Mouse (Mus musculus) retina, embryonic 14.5 days (tissue): ENCODE measurements around the gene Trim8.

Experiments
- DNase-seq: peaks from one replicate; pipeline ENCODE4 v3.0.0-alpha.2; 2015; ENCODE audit warnings: low spot score

Gene Trim8

DNA sequence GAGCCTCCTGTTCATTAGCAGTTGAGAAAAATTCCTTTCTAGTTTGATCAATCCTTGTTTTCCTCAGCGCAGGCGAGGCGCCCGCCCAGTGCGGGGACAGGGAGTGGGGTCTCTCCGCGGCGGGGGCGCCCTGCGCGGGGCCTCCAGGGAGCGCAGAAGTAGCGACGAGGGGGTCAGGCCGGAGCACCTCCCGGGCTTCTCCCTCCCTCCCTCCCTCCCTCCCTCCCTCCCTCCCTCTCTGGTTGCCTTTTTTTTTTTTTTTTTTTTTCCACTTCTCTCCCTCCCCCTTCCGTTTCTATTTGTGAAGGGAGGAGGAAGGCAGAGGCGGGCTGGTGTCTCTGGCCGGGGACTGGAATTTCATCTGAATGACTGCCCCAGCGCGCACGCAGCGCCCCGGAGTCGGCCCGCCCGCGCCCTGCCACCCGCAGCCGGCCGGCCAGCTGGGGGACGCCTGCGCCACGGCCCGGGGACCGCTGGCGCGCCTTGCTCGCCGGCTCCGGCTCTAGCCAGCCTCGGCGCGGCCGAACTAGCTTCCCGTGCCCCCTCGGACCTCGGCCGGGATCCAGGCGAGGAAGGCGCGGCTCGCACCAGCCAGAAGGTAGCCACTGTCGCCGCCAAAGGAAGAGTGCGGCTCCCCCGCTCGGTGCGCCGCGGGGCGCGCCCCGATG, at the start of gene Trim8:
TSS of gene Trim8 (plus strand) at position 302 of the 668 bp plus-strand sequence.
- peak; percentile 84 for DNase-seq

DNA sequence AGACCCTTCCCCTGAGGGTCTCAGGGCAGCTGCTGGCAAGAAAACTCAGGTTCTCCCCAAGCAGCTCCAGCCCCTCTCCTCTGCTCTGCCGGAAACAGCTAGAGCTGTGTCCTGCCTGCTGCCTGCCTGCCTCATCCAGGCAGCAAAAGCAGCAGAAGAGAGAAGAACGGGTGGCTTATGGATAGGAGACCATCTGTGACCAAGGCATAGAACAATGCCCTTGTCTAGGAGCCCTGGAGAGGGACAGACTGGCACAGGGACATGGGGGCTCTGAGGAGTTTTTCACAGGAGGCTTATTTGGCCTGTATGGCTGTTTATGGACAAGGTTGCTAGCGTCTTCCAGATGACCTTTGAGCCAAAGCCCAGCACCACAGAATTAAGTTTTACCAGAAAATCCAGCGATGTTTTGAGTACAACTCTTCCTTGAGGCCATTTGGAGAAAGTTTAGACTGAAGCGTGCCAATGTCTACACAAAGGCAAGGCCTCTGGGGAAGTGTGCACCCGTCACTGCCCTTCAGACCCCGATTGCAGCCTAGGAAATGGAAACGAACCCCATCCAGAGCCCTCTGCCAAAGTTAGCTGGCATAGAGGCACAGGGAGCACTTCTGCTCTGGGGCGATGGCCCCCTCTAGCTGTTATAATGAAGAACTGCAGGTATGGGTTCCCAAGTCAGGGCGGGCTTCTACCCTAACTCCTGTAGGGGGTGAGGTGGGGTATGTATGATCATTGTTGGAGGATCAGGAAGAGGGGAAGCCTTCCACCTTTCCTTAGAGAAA, 49.3 kb upstream of the Trim8 start:
- peak; percentile 82 for DNase-seq

DNA sequence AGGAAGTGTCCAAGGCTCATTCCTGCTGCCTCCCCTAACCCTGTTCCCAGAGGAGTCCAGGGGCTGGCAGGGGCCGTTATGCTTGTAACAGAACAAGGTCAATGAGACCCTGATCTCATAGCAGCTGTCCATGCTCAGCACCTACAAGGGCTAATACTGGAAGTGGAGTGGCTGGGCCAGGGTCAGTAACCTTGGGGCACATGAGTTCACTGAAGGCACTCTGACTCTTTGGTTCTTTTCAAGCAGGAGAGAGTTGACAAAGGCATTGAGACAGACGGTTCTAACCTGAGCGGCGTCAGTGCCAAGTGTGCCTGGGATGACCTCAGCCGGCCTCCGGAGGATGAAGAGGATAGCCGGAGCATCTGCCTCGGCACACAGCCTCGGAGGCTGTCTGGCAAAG, 48.6 kb upstream of the Trim8 start:
- no peak for DNase-seq

DNA sequence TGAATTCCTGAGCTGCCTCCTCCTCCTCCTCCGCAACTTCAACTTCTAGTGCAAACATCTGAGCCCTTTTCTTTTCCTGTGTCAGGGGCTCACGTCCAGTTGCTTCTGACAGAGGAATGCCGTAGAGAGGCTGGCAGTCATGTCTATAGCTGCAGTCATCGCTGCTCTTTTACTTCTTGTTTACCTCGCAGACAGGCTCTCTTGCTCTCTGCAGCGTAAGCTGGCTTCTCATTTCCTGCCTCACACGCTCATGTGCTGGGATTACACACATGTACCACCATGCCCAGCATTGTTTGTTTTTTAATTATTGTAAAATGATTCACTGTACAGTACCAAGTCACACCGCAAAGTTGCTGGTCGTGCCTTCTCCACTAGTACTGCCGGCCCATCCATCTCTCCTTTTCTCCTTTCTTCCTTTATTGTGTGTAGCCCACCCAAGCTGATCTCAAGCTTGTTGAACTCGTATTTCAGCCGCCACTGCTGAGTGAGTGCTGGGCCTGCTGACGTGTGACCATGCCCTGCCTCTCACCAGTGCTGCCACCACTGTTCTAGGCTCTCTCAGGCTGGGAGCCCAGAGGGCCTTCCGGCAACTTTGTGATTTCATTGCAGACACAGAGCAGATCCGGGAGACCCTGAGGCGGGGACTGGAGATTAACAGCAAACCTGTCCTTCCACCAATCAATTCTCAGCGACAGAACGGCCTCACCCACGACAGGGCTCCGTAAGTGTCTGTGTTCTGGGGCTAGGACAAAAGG, 47.2 kb upstream of the Trim8 start:
- DNase-seq, result no peak

DNA sequence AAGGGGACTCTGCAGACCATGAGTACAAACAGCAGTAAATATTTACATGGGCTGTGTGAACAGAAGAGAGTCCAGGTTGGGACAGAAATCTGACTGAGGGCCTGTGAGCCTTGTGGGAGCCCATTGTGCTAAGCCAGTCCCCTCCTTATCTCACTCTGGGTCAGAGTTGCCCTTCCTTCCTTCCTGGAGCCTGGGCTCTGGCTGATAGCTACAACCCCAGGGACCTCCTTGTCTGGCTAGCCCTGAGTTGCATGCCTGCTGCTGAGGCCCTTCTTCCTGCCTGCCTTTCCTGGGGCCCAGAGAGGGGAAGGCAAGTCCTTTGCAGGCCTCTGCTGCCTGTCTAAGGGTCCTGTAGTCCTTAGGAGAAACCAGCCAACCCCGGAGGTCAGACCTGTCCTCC, 46.5 kb upstream of the Trim8 start:
- DNase-seq, result no peak

DNA sequence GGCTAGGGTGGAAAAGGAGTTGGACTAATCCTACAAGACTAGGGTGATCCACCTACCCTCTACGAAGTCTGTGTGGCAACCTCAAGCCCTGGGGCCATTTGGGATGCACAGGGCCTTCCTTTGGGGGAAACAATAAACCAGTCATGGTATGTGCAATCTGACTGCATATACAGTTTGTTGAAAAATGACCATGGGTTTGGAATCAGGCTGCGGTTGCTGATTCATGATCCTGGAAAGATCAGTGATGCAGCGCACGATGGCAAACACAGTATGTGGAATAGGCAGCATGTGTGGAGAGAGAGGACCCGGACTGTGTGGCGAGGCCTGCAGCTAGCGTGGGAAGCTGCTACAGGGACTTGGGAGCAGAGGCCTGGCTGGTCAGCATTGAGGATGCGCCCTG, 45.9 kb upstream of the Trim8 start:
- no peak for DNase-seq

DNA sequence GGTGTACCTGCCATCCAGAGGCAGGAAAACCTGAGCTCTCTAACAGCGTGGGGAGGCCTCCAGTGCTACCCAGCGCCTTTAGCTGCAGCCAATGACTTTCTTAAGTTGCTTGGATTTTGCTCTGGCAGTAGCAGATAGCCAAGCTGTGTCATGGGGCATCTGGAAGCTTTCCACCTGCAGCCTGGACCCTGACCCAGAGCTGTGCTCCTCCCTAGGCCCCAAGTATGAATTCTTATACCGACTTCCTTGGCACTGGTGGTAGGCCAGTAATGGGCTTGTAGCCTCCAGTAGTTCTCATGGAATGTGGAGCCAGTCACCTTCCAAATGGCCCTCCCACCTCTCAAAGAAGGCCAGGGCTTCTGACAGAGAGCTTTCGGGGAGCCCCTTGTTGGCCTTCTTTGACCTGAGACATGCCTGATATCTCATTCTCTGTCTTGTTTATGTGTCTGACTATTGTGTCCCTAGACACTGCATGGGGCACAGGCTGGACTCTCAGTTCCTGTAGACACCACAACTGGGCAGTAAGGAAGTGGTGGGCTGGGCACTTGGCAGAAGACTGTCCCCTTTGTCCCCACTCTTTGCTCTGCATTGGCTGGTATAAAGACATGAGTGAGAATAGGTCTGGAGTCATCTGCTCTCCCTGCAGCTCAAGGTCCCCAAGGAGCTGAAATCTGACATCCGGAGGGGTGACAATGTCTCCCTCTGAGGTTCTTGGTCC, 45.3 kb upstream of the Trim8 start:
- no peak for DNase-seq

DNA sequence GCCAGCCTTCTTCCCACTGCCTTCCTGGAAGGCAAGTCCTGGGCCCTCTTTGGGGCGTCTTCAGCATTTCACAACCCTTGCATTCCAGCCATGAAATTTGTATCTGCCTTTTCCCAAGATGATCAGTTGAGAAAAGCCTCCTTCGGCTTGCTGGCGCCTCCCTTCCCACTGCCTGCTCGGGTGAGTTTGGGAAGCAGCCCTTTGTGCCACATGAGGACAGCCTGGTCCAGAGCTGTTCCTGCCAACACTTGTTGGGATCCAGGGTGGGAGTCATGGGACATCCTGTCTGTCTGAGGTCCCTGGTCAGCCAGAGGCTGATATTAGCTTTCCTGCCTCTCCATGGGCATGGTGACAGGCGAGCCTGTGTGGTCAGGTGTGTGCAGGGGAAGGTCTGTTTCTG, 43.7 kb upstream of the Trim8 start:
- DNase-seq, result no peak

DNA sequence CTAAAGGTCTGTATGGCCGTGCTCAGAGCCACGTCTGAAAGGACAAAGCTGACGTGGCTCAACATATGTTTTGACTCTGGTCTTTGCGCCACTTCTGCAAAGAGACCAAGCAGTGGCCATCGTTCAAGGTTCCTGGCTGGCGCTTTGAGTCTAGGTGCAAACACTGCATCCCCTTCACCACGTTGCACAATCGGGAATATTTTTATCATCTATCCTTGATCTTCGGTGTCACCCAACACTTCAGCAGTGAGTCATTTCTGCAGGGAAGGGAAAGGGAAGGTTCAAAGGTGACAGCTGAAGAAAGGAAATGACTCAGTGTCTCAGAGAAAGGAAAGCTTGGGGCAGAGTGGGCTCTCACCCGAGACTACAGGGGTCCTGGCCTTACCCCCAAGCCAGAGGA, 42.2 kb upstream of the Trim8 start:
- DNase-seq, result no peak

DNA sequence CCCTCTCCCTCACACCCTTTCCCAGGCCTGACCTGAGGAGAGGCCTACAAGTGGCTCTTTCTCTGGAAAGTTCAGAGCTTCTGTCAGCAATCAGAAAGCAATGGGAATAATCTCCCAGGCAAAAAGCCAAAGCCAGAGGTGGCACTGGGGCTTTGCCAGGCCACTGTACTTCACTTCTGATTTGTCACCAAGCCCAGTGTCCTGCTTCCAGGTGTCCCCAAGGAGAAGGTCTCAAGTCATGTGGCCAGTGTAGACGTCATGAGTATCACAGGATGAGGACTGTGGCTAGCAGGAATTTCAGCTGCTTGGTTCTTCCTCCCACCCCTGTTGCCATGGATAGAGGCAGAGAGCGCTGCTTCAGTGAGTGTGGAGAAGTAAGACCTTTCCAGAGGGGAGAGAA, 41.6 kb upstream of the Trim8 start:
- no peak for DNase-seq

DNA sequence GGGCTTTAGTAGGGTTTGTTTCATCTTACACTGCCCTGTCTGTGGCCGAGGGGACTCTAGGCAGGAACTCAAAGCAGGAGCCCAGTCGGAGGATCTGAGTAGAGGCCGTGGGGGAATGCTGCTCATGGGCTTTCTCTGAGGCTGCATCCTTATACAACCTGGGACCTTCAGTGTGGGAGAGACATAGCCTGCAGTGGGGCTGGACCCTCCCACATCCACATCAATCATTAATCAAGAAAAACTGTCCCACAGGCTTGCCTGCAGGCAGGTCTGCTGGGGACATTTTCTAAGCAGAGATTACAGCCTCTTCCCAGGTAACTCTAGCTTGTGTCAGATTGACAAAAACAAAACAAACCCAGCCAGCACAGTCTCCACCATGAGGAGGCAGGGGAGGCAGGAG, 38.9 kb upstream of the Trim8 start:
- no peak for DNase-seq

DNA sequence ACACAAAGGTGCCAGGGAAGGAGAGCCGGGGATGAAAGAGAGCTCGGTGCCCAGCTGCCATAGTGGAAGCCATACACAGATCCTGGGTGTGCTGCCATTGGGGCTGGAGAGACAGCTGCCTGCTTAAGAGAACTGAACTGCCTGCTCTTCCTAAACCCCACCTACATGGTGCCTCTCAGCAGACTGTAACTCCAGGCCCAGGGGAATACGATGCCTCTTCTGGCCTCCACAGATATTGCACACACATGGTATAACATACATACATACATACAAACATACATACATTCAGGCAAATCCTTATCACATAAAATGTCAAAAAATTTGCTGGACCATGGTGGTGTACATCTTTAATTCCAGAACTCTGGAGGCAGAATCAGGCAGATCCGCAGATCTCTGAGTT, 38.1 kb upstream of the Trim8 start:
- no peak for DNase-seq

DNA sequence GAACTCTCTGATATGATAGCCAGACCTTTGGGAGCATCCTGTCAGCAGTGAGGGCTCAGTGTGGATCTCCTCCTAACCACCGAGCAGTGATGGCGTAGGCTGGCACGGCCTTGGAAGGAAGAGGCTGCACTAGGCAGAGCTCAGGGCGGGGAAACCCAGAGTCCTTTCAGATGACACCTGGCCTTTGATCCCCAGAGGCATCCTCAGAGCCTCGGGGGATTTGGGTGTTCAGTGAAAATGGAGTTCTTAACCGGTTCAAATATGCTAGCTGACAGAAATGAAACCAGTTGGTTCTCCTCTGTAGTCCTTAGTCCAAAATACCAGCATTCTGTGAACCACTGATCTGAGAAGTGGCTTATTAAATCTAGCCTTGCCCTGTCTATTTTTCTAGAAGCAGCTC, 35.3 kb upstream of the Trim8 start:
- DNase-seq, result no peak

DNA sequence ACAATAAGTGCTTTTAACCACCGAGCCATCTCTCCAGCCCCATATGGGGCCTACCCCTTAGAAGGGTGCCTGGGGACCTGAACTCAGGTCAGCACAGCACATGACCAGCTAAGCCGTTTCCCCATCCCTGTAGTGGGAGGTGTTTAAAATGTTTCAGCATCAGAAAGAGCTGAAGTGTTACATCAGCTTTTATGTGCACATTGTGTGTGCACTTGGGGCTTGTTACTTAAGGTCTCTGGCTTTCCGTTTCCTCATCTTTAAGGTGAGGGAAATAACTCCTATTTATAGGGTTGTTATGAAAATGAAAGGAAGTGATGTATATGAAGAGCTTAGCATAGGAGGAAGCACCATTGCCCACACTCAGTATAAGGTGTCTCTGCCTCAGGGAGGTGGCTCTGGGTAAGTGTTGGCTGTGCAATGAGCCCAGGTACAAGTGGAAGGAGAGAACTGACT, 34.4 kb upstream of the Trim8 start:
- no peak for DNase-seq

DNA sequence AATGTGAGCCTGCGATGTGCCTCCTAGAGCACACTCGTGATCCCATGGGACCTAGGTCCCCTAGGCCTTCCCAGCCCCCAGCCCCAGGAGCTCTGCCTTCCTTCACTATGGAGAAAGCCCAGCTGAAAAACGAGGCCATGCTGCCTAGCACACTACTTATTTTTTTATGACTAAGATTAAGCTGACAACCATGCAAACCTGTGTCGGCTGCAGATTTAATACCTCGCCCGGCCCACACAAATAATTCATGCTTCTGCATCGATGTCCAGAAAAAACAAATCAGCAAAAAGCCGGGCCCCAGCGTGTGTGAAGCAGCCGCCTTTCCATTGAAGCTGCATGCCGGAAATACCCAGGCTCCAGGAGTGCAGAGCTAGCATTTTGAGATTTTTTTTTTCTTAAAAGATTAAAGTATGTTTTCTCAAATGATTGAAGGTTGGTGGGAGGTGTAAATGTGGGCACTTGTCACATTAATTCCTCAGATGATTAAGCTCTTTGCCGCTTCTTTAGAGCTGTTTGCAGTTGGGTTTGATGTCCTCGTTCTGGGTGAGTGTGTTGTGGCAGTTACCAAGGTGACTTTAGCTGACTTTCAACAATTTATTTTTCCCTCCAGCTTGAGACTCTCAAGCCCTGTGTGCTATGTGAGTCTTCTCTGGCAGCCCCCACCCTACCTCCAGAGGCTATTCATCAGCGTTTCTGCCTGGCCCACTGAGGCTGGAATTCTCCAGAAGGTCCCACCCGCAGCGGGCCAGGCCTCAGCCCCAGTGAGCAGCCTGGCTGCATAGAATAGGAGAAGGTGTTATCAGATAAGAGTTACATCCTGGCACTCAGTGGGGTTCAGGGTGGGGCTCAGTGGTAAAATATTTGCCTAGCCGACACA, 30.9 kb upstream of the Trim8 start:
- DNase-seq, result no peak

DNA sequence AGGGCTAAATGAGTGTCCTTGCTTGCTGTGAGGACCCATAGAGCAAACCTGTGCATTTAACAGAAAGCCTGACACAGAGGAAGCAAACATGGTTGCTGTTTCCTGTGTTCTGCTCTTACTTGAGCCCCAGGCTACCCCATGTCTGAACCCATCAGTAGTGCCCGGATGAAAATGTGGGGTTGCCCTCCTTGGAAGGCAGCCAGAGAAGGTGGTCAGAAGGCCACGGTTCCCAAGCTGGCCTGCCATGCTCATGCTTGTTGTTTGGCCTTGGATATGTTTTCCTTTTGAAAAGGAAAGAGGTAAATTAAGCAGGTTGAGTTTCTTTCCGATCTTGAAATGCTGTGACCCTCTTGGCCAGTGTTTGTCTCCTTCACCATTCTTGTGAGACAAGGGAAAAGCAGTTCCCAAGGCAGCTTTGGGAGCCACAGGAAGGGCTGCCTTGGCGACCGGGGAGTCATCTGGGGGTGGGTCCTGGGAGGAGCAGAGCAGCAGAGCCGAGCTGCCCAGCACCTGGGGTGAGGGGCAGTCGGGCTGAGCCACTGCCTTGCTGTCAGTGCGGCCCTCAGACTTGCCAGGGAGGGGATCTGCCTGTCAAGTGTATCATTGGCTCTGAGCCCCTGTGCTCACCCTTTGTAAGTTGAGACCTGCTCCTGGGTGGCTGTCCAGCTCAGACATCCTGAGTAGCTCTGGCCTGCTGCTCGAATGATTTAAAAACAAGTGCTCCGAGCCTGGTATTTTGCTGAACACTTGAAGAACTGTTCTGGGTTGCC, 30.0 kb upstream of the Trim8 start:
- no peak for DNase-seq

DNA sequence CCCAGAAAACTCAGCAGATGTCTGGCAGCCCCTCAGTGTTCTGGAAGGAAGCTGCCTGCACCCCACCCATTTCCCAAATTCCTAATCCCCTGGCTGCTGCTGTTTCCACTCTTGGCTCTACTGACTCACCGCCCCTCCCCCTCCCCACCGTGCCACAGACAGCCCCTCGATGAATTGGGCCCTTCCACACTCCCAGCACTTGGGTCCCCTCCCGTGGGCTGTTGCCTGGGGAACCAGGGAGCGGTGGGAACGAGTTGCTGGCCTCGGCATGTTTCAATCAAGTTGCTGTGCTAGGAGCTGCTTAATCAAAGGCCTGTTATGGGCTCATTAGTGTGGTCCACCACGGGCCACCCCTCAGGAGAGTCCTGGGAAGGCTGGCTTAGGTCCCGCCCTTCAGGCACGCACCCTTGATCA, 24.1 kb upstream of the Trim8 start:
- no peak for DNase-seq

DNA sequence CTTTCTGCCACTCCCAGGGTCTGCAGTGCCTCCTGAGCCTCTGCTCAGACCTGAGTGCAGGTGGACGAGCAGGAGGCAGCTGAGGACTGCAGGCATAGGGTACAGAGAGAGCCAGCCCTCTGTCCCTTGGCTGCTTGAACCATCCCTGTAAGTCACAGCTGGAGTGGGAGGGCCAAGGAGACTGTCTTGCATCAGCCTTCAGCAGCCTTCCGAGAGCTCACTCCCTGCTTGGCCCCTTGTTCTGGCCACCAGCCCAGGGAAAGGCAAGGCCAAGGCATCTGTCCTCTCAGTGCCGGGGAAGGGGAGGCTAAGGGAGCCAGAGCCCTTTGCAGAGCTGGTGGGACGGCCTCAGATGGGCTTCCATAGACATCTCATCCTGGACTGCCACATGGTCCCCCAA, 23.3 kb upstream of the Trim8 start:
- no peak for DNase-seq

DNA sequence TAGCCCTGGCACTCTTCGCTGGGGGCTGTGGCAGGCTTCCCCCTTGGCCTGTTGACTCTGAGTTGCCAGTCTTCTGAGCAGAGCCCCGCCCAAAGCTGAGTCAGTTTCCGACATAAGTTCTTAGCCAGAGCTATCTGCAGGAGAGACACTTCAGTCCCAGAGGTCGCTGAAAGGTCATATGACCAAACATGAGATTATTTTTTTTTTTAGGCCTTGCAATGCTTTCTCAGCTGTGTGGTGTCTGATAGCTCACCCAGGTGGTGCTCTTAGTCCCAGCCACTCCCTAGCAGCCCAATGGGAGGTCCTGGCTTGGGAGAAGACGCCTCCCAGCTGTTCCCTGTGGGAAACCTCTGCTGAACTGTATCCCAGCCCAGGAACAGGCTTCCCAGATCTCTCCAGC, 22.7 kb upstream of the Trim8 start:
- DNase-seq, result no peak

DNA sequence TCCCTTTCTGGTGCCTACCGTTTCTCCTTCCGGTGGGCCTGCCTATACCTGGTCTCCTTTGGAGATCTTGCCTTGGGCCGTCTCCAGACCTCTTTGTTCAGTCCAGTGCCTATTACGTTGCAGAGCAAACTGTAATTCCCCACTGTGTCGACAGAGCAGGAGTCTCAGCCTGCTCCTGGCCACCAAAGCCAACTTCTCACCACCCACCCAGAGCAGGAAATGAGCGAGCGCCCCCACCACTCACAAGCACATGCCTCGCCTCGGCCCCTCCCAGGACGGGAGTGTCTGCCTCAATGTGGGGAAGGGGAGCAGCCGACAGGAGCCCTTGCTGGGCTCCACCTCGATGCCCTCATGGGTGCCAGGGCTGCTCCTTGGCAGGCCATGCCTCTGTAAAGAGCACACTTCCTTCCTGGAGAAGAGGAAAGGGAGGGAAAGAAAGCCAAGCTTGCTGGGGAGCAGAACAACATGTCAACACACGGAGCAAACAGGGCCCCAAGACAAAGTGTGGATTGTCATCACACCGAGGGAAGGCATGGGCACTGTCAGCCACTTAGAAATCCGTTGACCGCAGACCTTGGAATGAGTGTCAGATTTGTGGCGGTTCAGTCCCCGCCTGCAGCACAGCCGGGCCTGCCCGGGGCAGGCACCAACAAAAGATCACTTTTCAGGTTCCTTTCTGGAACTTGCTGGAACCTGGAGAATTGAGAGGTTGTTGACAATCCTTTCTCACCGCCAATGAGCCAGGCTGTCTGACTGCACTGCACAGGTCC, 22.0 kb upstream of the Trim8 start:
- no peak for DNase-seq
